Mouse (Mus musculus) urinary bladder, postnatal 36 days (tissue): ENCODE measurements around the gene Pnmal1.
A peak's percentile ranks its signal among the peaks of the same experiment; 100 is the strongest.
"Not testable (repeated sequence)": the region's sequence is repeated elsewhere in the genome, so short reads cannot be mapped to it uniquely, and the experiment has no call there.

Experiments used
- DNase-seq, 2 experiments: peaks; one replicate each; pipeline ENCODE4 v3.0.0; 2022; ENCODE audit warnings: low spot score in 2 of 2, mixed read lengths in 1 of 2

Pnmal1 gene

GRCm38 (mm10) chr7:16950861-16951635, 8.4 kb upstream of the Pnmal1 start:
- peak; percentile 68 to 76 for DNase-seq

GRCm38 (mm10) chr7:16953776-16954175, 5.7 kb upstream of the Pnmal1 start:
- DNase-seq, result not testable (repeated sequence)

GRCm38 (mm10) chr7:16955712-16956111, 3.8 kb upstream of the Pnmal1 start:
- DNase-seq, result no peak

GRCm38 (mm10) chr7:16956410-16957265, 2.8 kb upstream of the Pnmal1 start:
- DNase-seq, result no peak

GRCm38 (mm10) chr7:16961678-16962077, 2.2 kb downstream of the Pnmal1 start:
- DNase-seq, result no peak

- no peak for DNase-seq
These were observed 8.9 kb downstream of the Pnmal1 start for GRCm38 (mm10) chr7:16968414-16968813.

- no peak for DNase-seq
These were observed 11.7 kb downstream of the Pnmal1 start for GRCm38 (mm10) chr7:16971160-16971559.

GRCm38 (mm10) chr7:16974018-16974417, 14.5 kb downstream of the Pnmal1 start:
- DNase-seq, result peak in 1 of 2 experiments; percentile 38

- DNase-seq, result no peak
These were observed 16.8 kb downstream of the Pnmal1 start for GRCm38 (mm10) chr7:16976298-16976697.

- no peak for DNase-seq
These were observed 18.7 kb downstream of the Pnmal1 start for GRCm38 (mm10) chr7:16978173-16978572.

GRCm38 (mm10) chr7:16978593-16978992, 19.1 kb downstream of the Pnmal1 start:
- DNase-seq, result no peak

GRCm38 (mm10) chr7:16980348-16980747, 20.9 kb downstream of the Pnmal1 start:
- peak; percentile 28 to 40 for DNase-seq

GRCm38 (mm10) chr7:16982859-16983568, 23.5 kb downstream of the Pnmal1 start, which contains the start of gene Gm42372:
Gene Gm42372 (plus strand): TSS chr7:16983086.
- no peak for DNase-seq

GRCm38 (mm10) chr7:16987541-16988149, 28.2 kb downstream of the Pnmal1 start:
- no peak for DNase-seq

- peak in 1 of 2 experiments; percentile 54 for DNase-seq
These were observed 28.9 kb downstream of the Pnmal1 start for GRCm38 (mm10) chr7:16988405-16988804.

GRCm38 (mm10) chr7:16990006-16990744, 30.7 kb downstream of the Pnmal1 start:
- no peak for DNase-seq

GRCm38 (mm10) chr7:16991681-16992450, 32.4 kb downstream of the Pnmal1 start:
- DNase-seq, result no peak

GRCm38 (mm10) chr7:16992451-16992807, 33.0 kb downstream of the Pnmal1 start, which contains the start of gene Ccdc8:
Gene Ccdc8 (plus strand): TSS chr7:16992708.
- no peak for DNase-seq

- peak; percentile 66 to 80 for DNase-seq
These were observed 34.3 kb downstream of the Pnmal1 start for GRCm38 (mm10) chr7:16993651-16994399.
